Mouse (Mus musculus): ENCODE results near the gene St6galnac4. TPM values are rescaled to one million over a fixed set of nuclear protein-coding genes. Genes with fewer than 3 reads are reported as not detected.

The St6galnac4 gene
- polyA plus RNA-seq, 1 experiment from 2014 or later = 12.9 TPM

- no peak for DNase-seq (ENCODE audit: low spot score)
- H3K4me1 ChIP-seq (replicated peaks; ENCODE audit: control insufficient read depth, insufficient read depth, low read length) = peaks cover 5% of the 10 kb centered on the region
- H3K36me3 ChIP-seq (ENCODE audit: control insufficient read depth, insufficient read depth, low read length) = no peaks in the 10 kb centered on the region
- H3K9me3 ChIP-seq (ENCODE audit: control insufficient read depth, low read length) = no peaks in the 10 kb centered on the region
- WGBS = 69% methylated on average over 7 of the region's 7 CpGs
- H3K4me3 ChIP-seq (ENCODE audit: low read depth, low read length) = no peak overlapping the region
- no peak overlapping the region for H3K9ac ChIP-seq (ENCODE audit: low read depth, low read length)
- no peak overlapping the region for H3K27ac ChIP-seq (ENCODE audit: low read depth, low read length)
- no peak for ATAC-seq (ENCODE audit: low FRiP score)
- no peaks in the 10 kb centered on the region for H3K27me3 ChIP-seq (ENCODE audit: control insufficient read depth, insufficient read depth, low read length)
- H3K4me2 ChIP-seq (replicated peaks; ENCODE audit: low read depth, low read length) = no peak overlapping the region
Observed at GRCm38 (mm10) chr2:32642813-32643212, 55.9 kb downstream of the St6galnac4 start.

GRCm38 (mm10) chr2:32644083-32644482 lies 57.2 kb downstream of the St6galnac4 start:
- no peaks in the 10 kb centered on the region for H3K9me3 ChIP-seq (ENCODE audit: control insufficient read depth, low read length)
- DNase-seq (ENCODE audit: low spot score) (no peak), ATAC-seq (ENCODE audit: low FRiP score) (no peak)
- no peaks in the 10 kb centered on the region for H3K27me3 ChIP-seq (ENCODE audit: control insufficient read depth, insufficient read depth, low read length)
- no peak overlapping the region for H3K9ac ChIP-seq (ENCODE audit: low read depth, low read length)
- H3K4me3 ChIP-seq (ENCODE audit: low read depth, low read length) = no peak overlapping the region
- WGBS = 80% methylated on average over 9 of the region's 9 CpGs
- 0 out of 2 replicates have a peak, but pooled peaks cover 2% of the 10 kb centered on the region for H3K4me1 ChIP-seq (replicated peaks; ENCODE audit: control insufficient read depth, insufficient read depth, low read length)
- H3K4me2 ChIP-seq (replicated peaks; ENCODE audit: low read depth, low read length) = no peak overlapping the region
- H3K27ac ChIP-seq (ENCODE audit: low read depth, low read length) = no peak overlapping the region
- H3K36me3 ChIP-seq (ENCODE audit: control insufficient read depth, insufficient read depth, low read length) = no peaks in the 10 kb centered on the region

- no peak overlapping the region for H3K4me3 ChIP-seq (ENCODE audit: low read depth, low read length)
- H3K27me3 ChIP-seq (ENCODE audit: control insufficient read depth, insufficient read depth, low read length) = no peaks in the 10 kb centered on the region
- H3K36me3 ChIP-seq (ENCODE audit: control insufficient read depth, insufficient read depth, low read length) = no peaks in the 10 kb centered on the region
- H3K4me2 ChIP-seq (replicated peaks; ENCODE audit: low read depth, low read length) = no peak overlapping the region
- no peak for DNase-seq (ENCODE audit: low spot score)
- ATAC-seq (ENCODE audit: low FRiP score) = no peak
- H3K9ac ChIP-seq (ENCODE audit: low read depth, low read length) = no peak overlapping the region
- 83% methylated on average over 8 of the region's 8 CpGs for WGBS
- no peak overlapping the region for H3K27ac ChIP-seq (ENCODE audit: low read depth, low read length)
- 0 out of 2 replicates have a peak, but pooled peaks cover 2% of the 10 kb centered on the region for H3K4me1 ChIP-seq (replicated peaks; ENCODE audit: control insufficient read depth, insufficient read depth, low read length)
- no peaks in the 10 kb centered on the region for H3K9me3 ChIP-seq (ENCODE audit: control insufficient read depth, low read length)
Observed at GRCm38 (mm10) chr2:32644799-32645475, 58.0 kb downstream of the St6galnac4 start.

- DNase-seq (ENCODE audit: low spot score) (no peak), ATAC-seq (ENCODE audit: low FRiP score) (no peak)
- Histone ChIP-seq H3K27me3 (ENCODE audit: control insufficient read depth, insufficient read depth, low read length) (no peaks in the 10 kb centered on the region), H3K9me3 (ENCODE audit: control insufficient read depth, low read length) (no peaks in the 10 kb centered on the region), H3K9ac (ENCODE audit: low read depth, low read length) (no peak overlapping the region), H3K4me1 (replicated peaks; ENCODE audit: control insufficient read depth, insufficient read depth, low read length) (0 out of 2 replicates have a peak, but pooled peaks cover under 1% of the 10 kb centered on the region), H3K27ac (ENCODE audit: low read depth, low read length) (no peak overlapping the region), H3K36me3 (ENCODE audit: control insufficient read depth, insufficient read depth, low read length) (no peaks in the 10 kb centered on the region), H3K4me2 (replicated peaks; ENCODE audit: low read depth, low read length) (no peak overlapping the region), H3K4me3 (ENCODE audit: low read depth, low read length) (no peak overlapping the region)
- 65% methylated on average over 3 of the region's 3 CpGs for WGBS
Observed at GRCm38 (mm10) chr2:32645647-32646046, 58.8 kb downstream of the St6galnac4 start.

GRCm38 (mm10) chr2:32646379-32647056 lies 59.6 kb downstream of the St6galnac4 start, which contains the start of gene Eng:
Gene Eng (plus strand): TSS chr2:32646595.
- no peaks in the 10 kb centered on the region for H3K27me3 ChIP-seq (ENCODE audit: control insufficient read depth, insufficient read depth, low read length)
- no peaks in the 10 kb centered on the region for H3K4me1 ChIP-seq (replicated peaks; ENCODE audit: control insufficient read depth, insufficient read depth, low read length)
- no peak within 1 kb of the TSS for H3K4me2 ChIP-seq (replicated peaks; ENCODE audit: low read depth, low read length)
- H3K36me3 ChIP-seq (ENCODE audit: control insufficient read depth, insufficient read depth, low read length) = no peaks in the 10 kb centered on the region
- H3K9me3 ChIP-seq (ENCODE audit: control insufficient read depth, low read length) = no peaks in the 10 kb centered on the region
- DNase-seq (ENCODE audit: low spot score) (no peak), ATAC-seq (ENCODE audit: low FRiP score) (no peak)
- peak within 1 kb of the TSS; percentile 6; the same call in 1 of the 2 replicates for H3K4me3 ChIP-seq (ENCODE audit: low read depth, low read length)
- no peak within 1 kb of the TSS for H3K9ac ChIP-seq (ENCODE audit: low read depth, low read length)
- 53% methylated on average over 31 of the region's 31 CpGs for WGBS
- no peak within 1 kb of the TSS for H3K27ac ChIP-seq (ENCODE audit: low read depth, low read length)

GRCm38 (mm10) chr2:32647366-32647765 lies 60.5 kb downstream of the St6galnac4 start:
- Histone ChIP-seq H3K36me3 (ENCODE audit: control insufficient read depth, insufficient read depth, low read length) (no peaks in the 10 kb centered on the region), H3K27me3 (ENCODE audit: control insufficient read depth, insufficient read depth, low read length) (no peaks in the 10 kb centered on the region), H3K4me1 (replicated peaks; ENCODE audit: control insufficient read depth, insufficient read depth, low read length) (no peaks in the 10 kb centered on the region), H3K9me3 (ENCODE audit: control insufficient read depth, low read length) (no peaks in the 10 kb centered on the region), H3K9ac (ENCODE audit: low read depth, low read length) (no peak overlapping the region), H3K4me3 (ENCODE audit: low read depth, low read length) (0 out of 2 replicates have a peak overlapping the region, but pooled peaks have one; percentile 6), H3K4me2 (replicated peaks; ENCODE audit: low read depth, low read length) (no peak overlapping the region), H3K27ac (ENCODE audit: low read depth, low read length) (no peak overlapping the region)
- ATAC-seq (ENCODE audit: low FRiP score) = no peak
- no peak for DNase-seq (ENCODE audit: low spot score)
- WGBS = 91% methylated on average over 7 of the region's 7 CpGs

Other genes with a start within 250 kb of the St6galnac4 start
- gene Ciz1, start 234.8 kb upstream of the St6galnac4 start, polyA plus RNA-seq (2014; fragmentation: Nextera tagmentation; extraction: Ambion mirVana) = 42.4 and 49.0 TPM in 2 replicates
- 17.4 and 22.6 TPM in 2 replicates for gene Dnm1, start 233.8 kb upstream of the St6galnac4 start, polyA plus RNA-seq (2014; fragmentation: Nextera tagmentation; extraction: Ambion mirVana)
- 62.1 and 62.7 TPM in 2 replicates for gene 1110008P14Rik, start 205.2 kb upstream of the St6galnac4 start, polyA plus RNA-seq (2014; fragmentation: Nextera tagmentation; extraction: Ambion mirVana)
- 0.19 TPM in 1 of 2 replicates, not detected in the other for gene Lcn2, start 198.8 kb upstream of the St6galnac4 start, polyA plus RNA-seq (2014; fragmentation: Nextera tagmentation; extraction: Ambion mirVana)
- gene Ptges2, start 191.2 kb upstream of the St6galnac4 start, polyA plus RNA-seq (2014; fragmentation: Nextera tagmentation; extraction: Ambion mirVana) = 30.2 and 30.8 TPM in 2 replicates
- 5.2 and 6.0 TPM in 2 replicates for gene Naif1, start 136.6 kb upstream of the St6galnac4 start, polyA plus RNA-seq (2014; fragmentation: Nextera tagmentation; extraction: Ambion mirVana)
- gene Slc25a25, start 135.7 kb upstream of the St6galnac4 start, polyA plus RNA-seq (2014; fragmentation: Nextera tagmentation; extraction: Ambion mirVana) = 19.5 and 28.4 TPM in 2 replicates
- gene Fam102a, start 51.8 kb upstream of the St6galnac4 start, polyA plus RNA-seq (2014; fragmentation: Nextera tagmentation; extraction: Ambion mirVana) = 9.0 and 9.2 TPM in 2 replicates
- 115 and 125 TPM in 2 replicates for gene Dpm2, start 16.2 kb upstream of the St6galnac4 start, polyA plus RNA-seq (2014; fragmentation: Nextera tagmentation; extraction: Ambion mirVana)
- gene Pip5kl1, start 12.3 kb upstream of the St6galnac4 start, polyA plus RNA-seq (2014; fragmentation: Nextera tagmentation; extraction: Ambion mirVana) = 2.1 and 2.6 TPM in 2 replicates
- 0.37 and 0.42 TPM in 2 replicates for gene 9430097D07Rik, start 11.4 kb upstream of the St6galnac4 start, polyA plus RNA-seq (2014; fragmentation: Nextera tagmentation; extraction: Ambion mirVana)
- gene St6galnac6, start 12.6 kb downstream of the St6galnac4 start, polyA plus RNA-seq (2014; fragmentation: Nextera tagmentation; extraction: Ambion mirVana) = 3.2 and 5.0 TPM in 2 replicates
- 23.4 and 23.9 TPM in 2 replicates for gene Ak1, start 34.7 kb downstream of the St6galnac4 start, polyA plus RNA-seq (2014; fragmentation: Nextera tagmentation; extraction: Ambion mirVana)
- 18.1 and 23.1 TPM in 2 replicates for gene Eng, start 59.5 kb downstream of the St6galnac4 start, polyA plus RNA-seq (2014; fragmentation: Nextera tagmentation; extraction: Ambion mirVana)
- 11.2 and 13.6 TPM in 2 replicates for gene Fpgs, start 117.0 kb downstream of the St6galnac4 start, polyA plus RNA-seq (2014; fragmentation: Nextera tagmentation; extraction: Ambion mirVana)
- 77.3 and 79.9 TPM in 2 replicates for gene Cdk9, start 126.0 kb downstream of the St6galnac4 start, polyA plus RNA-seq (2014; fragmentation: Nextera tagmentation; extraction: Ambion mirVana)
- gene Sh2d3c, start 134.0 kb downstream of the St6galnac4 start, polyA plus RNA-seq (2014; fragmentation: Nextera tagmentation; extraction: Ambion mirVana) = 25.9 and 27.6 TPM in 2 replicates
- gene 6330409D20Rik, start 153.9 kb downstream of the St6galnac4 start, polyA plus RNA-seq (2014; fragmentation: Nextera tagmentation; extraction: Ambion mirVana) = 2.3 and 3.0 TPM in 2 replicates
- gene Tor2a, start 170.1 kb downstream of the St6galnac4 start, polyA plus RNA-seq (2014; fragmentation: Nextera tagmentation; extraction: Ambion mirVana) = 53.1 and 53.5 TPM in 2 replicates
- 0.22 and 0.34 TPM in 2 replicates for gene Ttc16, start 188.5 kb downstream of the St6galnac4 start, polyA plus RNA-seq (2014; fragmentation: Nextera tagmentation; extraction: Ambion mirVana)
- gene Ptrh1, start 188.7 kb downstream of the St6galnac4 start, polyA plus RNA-seq (2014; fragmentation: Nextera tagmentation; extraction: Ambion mirVana) = 4.2 and 4.3 TPM in 2 replicates
- 0.80 and 0.98 TPM in 2 replicates for gene Cfap157, start 197.3 kb downstream of the St6galnac4 start, polyA plus RNA-seq (2014; fragmentation: Nextera tagmentation; extraction: Ambion mirVana)